Mouse (Mus musculus) retina, embryonic 14.5 days (tissue): ENCODE results near the gene Adam29.

Experiments
- DNase-seq: peaks from one replicate; pipeline ENCODE4 v3.0.0-alpha.2; 2015; ENCODE audit warnings: low spot score

The Adam29 gene

DNA sequence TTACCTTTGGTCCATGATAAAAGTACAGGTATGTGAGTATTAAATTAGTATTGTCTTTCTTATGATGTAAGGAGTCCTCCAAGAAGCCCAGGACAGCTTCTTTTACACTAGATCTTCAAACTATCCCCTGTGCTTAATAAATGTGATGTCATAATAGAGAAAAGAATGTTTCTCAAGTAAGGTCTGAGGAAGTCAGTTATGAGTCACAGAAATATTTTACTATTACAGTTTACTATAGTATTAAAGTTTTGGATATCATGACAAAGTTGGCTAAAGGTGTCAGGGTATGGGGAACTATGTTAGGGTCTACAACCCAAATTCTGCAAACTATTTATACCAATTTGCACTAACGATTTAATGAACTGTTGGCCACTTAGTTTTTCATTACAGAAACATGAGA is at the start of gene Adam29:
Gene Adam29 (minus strand): TSS at position 101 of the 400 bp plus-strand sequence.
- DNase-seq = no peak

- DNase-seq = peak; percentile 80
Observed at GRCm38 (mm10) chr8:55940526-55940880, 33.8 kb upstream of the Adam29 start.

GRCm38 (mm10) chr8:55939870-55940525 is 33.2 kb upstream of the Adam29 start, which contains the start of gene Glra3:
Glra3 (plus strand) TSS chr8:55940460.
- DNase-seq = peak; percentile 70
